Comparison of ENCODE assay signal across 8 mouse cellular contexts in the genomic region with DNA sequence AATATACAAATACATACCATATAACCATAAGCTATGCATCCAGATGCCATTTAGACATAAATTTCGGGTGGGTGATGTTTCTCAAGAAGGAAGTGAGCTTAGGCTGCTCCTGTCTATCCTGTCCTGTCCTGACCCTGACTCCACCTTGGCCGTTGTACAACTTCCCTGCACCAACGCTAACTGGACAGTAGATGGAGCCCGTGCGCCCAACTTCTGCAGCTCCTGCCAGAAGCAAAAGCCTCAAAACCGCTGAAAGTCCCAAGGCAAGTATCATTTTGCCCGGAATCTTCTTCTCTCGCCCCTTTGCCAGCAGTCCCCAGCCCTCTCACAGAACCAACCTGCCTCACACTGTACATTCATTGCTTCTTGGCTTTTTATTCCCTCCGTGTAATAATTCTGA. TPM values are rescaled to one million over a fixed set of nuclear protein-coding genes. Genes with fewer than 3 reads are reported as not detected.
A peak's percentile ranks its signal among the peaks of the same experiment; 100 is the strongest.
DNase-seq lines count a peak whose midpoint lies in the region; ATAC-seq and TF ChIP-seq lines count a peak whose summit lies in the region.

No protein-coding gene starts in this region.

- H3K27me3 ChIP-seq in MEL (ENCODE audit: control insufficient read depth in 1 of 2, insufficient read depth in 2 of 2, low read length in 2 of 2), result no peaks in the 10 kb centered on the region
- H3K27me3 ChIP-seq in forebrain, embryonic 13.5 days, result no peaks in the 10 kb centered on the region
- no peaks in the 10 kb centered on the region for H3K27me3 ChIP-seq in lung, postnatal 0 days (replicated peaks; ENCODE audit: insufficient read depth, low read length)

- H3K9ac ChIP-seq in MEL (ENCODE audit: control insufficient read depth, low read depth, low read length, poor library complexity, severe bottlenecking), result no peak overlapping the region
- peak overlapping the region; percentile 27; the same call in 1 of the 2 replicates for H3K9ac ChIP-seq in forebrain, embryonic 13.5 days
- H3K9ac ChIP-seq in lung, postnatal 0 days (replicated peaks; ENCODE audit: low read depth), result no peak overlapping the region

- no peak overlapping the region for H3K27ac ChIP-seq in MEL (ENCODE audit: control insufficient read depth, low read depth, low read length)
- no peak overlapping the region for H3K27ac ChIP-seq in forebrain, embryonic 13.5 days
- H3K27ac ChIP-seq in lung, postnatal 0 days (ENCODE audit: low read length), result no peak overlapping the region

- peak; percentile 43; the same call in 1 of the 2 replicates for ATAC-seq in forebrain, embryonic 13.5 days
- peak; percentile 35; the same call in 1 of the 2 replicates for ATAC-seq in lung, postnatal 0 days

- TF ChIP-seq CTCF in MEL (IDR thresholded peaks at IDR 0.05 in 2 of 3, conservative IDR thresholded peaks at IDR 0.05 in 1 of 3; ENCODE audit: control insufficient read depth in 1 of 3, insufficient read depth in 1 of 3, low read depth in 2 of 3, low read length in 3 of 3, poor library complexity in 1 of 3, severe bottlenecking in 1 of 3), result peak; percentile 61 to 75 (median 61)
- TF ChIP-seq CTCF in lung, postnatal 0 days (IDR thresholded peaks at IDR 0.05), result peak; percentile 86

- DNase-seq in MEL (ENCODE audit: low read depth, low spot score), result peak; percentile 65
- DNase-seq in c-Kit-positive CD71-positive TER-119-positive erythroid progenitor cells, embryonic 14.5 days (ENCODE audit: low spot score), result peak; percentile 47
- peak; percentile 68 for DNase-seq in heart, postnatal 4 days
- peak; percentile 41 to 56 for DNase-seq in layer of hippocampus, adult 8-10 months (ENCODE audit: low spot score in 2 of 2)
- peak; percentile 79 for DNase-seq in lung, postnatal 0 days (ENCODE audit: low spot score)
- peak; percentile 47 for DNase-seq in ovary, postnatal 14 days (ENCODE audit: low spot score)
- peak; percentile 67 for DNase-seq in thymus, postnatal 14 days

- H3K4me1 ChIP-seq in MEL (ENCODE audit: control insufficient read depth in 1 of 2, insufficient read depth in 2 of 2, low read length in 2 of 2), result no peaks in the 10 kb centered on the region
- peaks cover 11% of the 10 kb centered on the region for H3K4me1 ChIP-seq in forebrain, embryonic 13.5 days
- 0 out of 2 replicates have a peak, but pooled peaks cover 6% of the 10 kb centered on the region for H3K4me1 ChIP-seq in lung, postnatal 0 days (ENCODE audit: insufficient read depth, low read depth, low read length)

- no peak for TF ChIP-seq POLR2A in MEL (IDR thresholded peaks at IDR 0.05; ENCODE audit: control insufficient read depth in 1 of 2, insufficient read depth in 1 of 2, low read depth in 1 of 2, low read length in 2 of 2, poor library complexity in 1 of 2)

- peak overlapping the region; percentile 57 for H3K4me2 ChIP-seq in forebrain, embryonic 13.5 days
- H3K4me2 ChIP-seq in lung, postnatal 0 days (replicated peaks; ENCODE audit: low read depth, low read length), result peak overlapping the region; percentile 49

- no peaks in the 10 kb centered on the region for H3K36me3 ChIP-seq in MEL (ENCODE audit: control insufficient read depth in 1 of 2, insufficient read depth in 2 of 2, low read length in 2 of 2)
- no peaks in the 10 kb centered on the region for H3K36me3 ChIP-seq in forebrain, embryonic 13.5 days (ENCODE audit: poor library complexity, severe bottlenecking)
- no peaks in the 10 kb centered on the region for H3K36me3 ChIP-seq in lung, postnatal 0 days (ENCODE audit: insufficient read depth, low read length)

- H3K9me3 ChIP-seq in MEL (replicated peaks; ENCODE audit: insufficient read depth, low read length), result no peaks in the 10 kb centered on the region
- no peaks in the 10 kb centered on the region for H3K9me3 ChIP-seq in forebrain, embryonic 13.5 days (replicated peaks)
- no peaks in the 10 kb centered on the region for H3K9me3 ChIP-seq in lung, postnatal 0 days (ENCODE audit: low read length)

- H3K79me2 ChIP-seq in MEL (ENCODE audit: control insufficient read depth, insufficient read depth, low read length, poor library complexity), result no peaks in the 10 kb centered on the region

- TF ChIP-seq EP300 in MEL (IDR thresholded peaks at IDR 0.05; ENCODE audit: low read depth in 1 of 2, low read length in 2 of 2), result no peak
- no peak for TF ChIP-seq EP300 in lung, postnatal 0 days (IDR thresholded peaks at IDR 0.05)

- H3K4me3 ChIP-seq in MEL (ENCODE audit: control insufficient read depth in 1 of 2, insufficient read depth in 1 of 2, low read depth in 2 of 2, low read length in 2 of 2), result no peak overlapping the region
- peak overlapping the region; percentile 32 for H3K4me3 ChIP-seq in forebrain, embryonic 13.5 days
- H3K4me3 ChIP-seq in lung, postnatal 0 days (ENCODE audit: low read depth, low read length), result peak overlapping the region; percentile 22; the same call in 1 of the 2 replicates

- 1% methylated on average over 9 of the region's 9 CpGs for WGBS in forebrain, embryonic 13.5 days
- under 1% methylated on average over 9 of the region's 9 CpGs for WGBS in lung, postnatal 0 days

- peak; percentile 42 for TF ChIP-seq RAD21 in MEL (IDR thresholded peaks at IDR 0.05; ENCODE audit: low read depth, low read length)

TF ChIP-seq in MEL, 35 proteins besides CTCF, POLR2A, EP300 and RAD21:
- no peak for TF ChIP-seq UBTF (IDR thresholded peaks at IDR 0.05; ENCODE audit: borderline replicate concordance, insufficient read depth, low read depth, low read length)
- TF ChIP-seq SMC3 (IDR thresholded peaks at IDR 0.05; ENCODE audit: low read depth, low read length), result peak; percentile 57

RNA-seq across cellular contexts. Expression of a gene that starts 21.3 kb away (rescaled TPM):
- not detected in 2 replicates for total RNA-seq in MEL (2012; rRNA removed)
- not detected for polyA plus RNA-seq in MEL (2012; ENCODE audit: insufficient read depth in 1 of 2, insufficient read length in 2 of 2, low read depth in 1 of 2, low replicate concordance in 2 of 2, missing spikeins in 1 of 2)
- polyA plus RNA-seq in forebrain, embryonic 13.5 days (2015; fragmentation: Nextera tagmentation; extraction: Ambion mirVana), result not detected in 2 replicates
- total RNA-seq in heart, postnatal 4 days (2021), result not detected
- total RNA-seq in layer of hippocampus, adult 8-10 months (2022), result not detected
- not detected in 2 replicates for polyA plus RNA-seq in lung, postnatal 0 days (2015; fragmentation: Nextera tagmentation; extraction: Ambion mirVana)

RNA-seq across cellular contexts. Expression of a gene that starts 28.4 kb away (rescaled TPM):
- total RNA-seq in MEL (2012; rRNA removed), result not detected in 2 replicates
- polyA plus RNA-seq in MEL (2012; ENCODE audit: insufficient read depth in 1 of 2, insufficient read length in 2 of 2, low read depth in 1 of 2, low replicate concordance in 2 of 2, missing spikeins in 1 of 2), result not detected
- polyA plus RNA-seq in forebrain, embryonic 13.5 days (2015; fragmentation: Nextera tagmentation; extraction: Ambion mirVana), result 0.19 and 0.24 TPM in 2 replicates
- under 1 TPM; 0.55 to 0.63 TPM for total RNA-seq in heart, postnatal 4 days (2021)
- total RNA-seq in layer of hippocampus, adult 8-10 months (2022), result 10 to 100 TPM in 2 of 4 experiments, 1 to 10 TPM in 2; 3.5 to 67.0 (median 21.0) TPM
- 1.5 and 2.0 TPM in 2 replicates for polyA plus RNA-seq in lung, postnatal 0 days (2015; fragmentation: Nextera tagmentation; extraction: Ambion mirVana)

RNA-seq across cellular contexts. Expression of a gene that starts 33.2 kb away (rescaled TPM):
- not detected in 2 replicates for total RNA-seq in MEL (2012; rRNA removed)
- polyA plus RNA-seq in MEL (2012; ENCODE audit: insufficient read depth in 1 of 2, insufficient read length in 2 of 2, low read depth in 1 of 2, low replicate concordance in 2 of 2, missing spikeins in 1 of 2), result not detected
- not detected in 2 replicates for polyA plus RNA-seq in forebrain, embryonic 13.5 days (2015; fragmentation: Nextera tagmentation; extraction: Ambion mirVana)
- total RNA-seq in heart, postnatal 4 days (2021), result not detected
- not detected for total RNA-seq in layer of hippocampus, adult 8-10 months (2022)
- not detected in 2 replicates for polyA plus RNA-seq in lung, postnatal 0 days (2015; fragmentation: Nextera tagmentation; extraction: Ambion mirVana)

Comparison
In these comparisons a context has a peak if more than half of its experiments do, and no peak if none do; other contexts are left out.
1. H3K4me3 ChIP-seq: peak in forebrain, embryonic 13.5 days (single experiment) and lung, postnatal 0 days (single experiment); none in MEL (0 of 2).
2. Peak in every context shown above with its lines, with median percentiles within 50 percentile points of each other: DNase-seq.